Mouse (Mus musculus): ENCODE measurements around the gene Slc22a21.

- TF ChIP-seq CTCF (IDR thresholded peaks at IDR 0.05; ENCODE audit: control insufficient read depth, insufficient read depth, insufficient replicate concordance, low read depth, low read length) (no peak), POLR2A (IDR thresholded peaks at IDR 0.05; ENCODE audit: control insufficient read depth, low read depth, low read length) (no peak)
These were observed 71.4 kb downstream of the Slc22a21 start for GRCm38 (mm10) chr11:53908686-53909085.
